Mouse (Mus musculus) yolk sac, embryonic 10.5 days (tissue): ENCODE measurements around the gene Tmprss11f.
"Not testable (repeated sequence)": the region's sequence is repeated elsewhere in the genome, so short reads cannot be mapped to it uniquely, and the experiment has no call there.

Source experiments
- DNase-seq: peaks from one replicate; pipeline ENCODE4 v3.0.0-alpha.2; 2017; ENCODE audit warnings: low spot score

Tmprss11f gene

DNA sequence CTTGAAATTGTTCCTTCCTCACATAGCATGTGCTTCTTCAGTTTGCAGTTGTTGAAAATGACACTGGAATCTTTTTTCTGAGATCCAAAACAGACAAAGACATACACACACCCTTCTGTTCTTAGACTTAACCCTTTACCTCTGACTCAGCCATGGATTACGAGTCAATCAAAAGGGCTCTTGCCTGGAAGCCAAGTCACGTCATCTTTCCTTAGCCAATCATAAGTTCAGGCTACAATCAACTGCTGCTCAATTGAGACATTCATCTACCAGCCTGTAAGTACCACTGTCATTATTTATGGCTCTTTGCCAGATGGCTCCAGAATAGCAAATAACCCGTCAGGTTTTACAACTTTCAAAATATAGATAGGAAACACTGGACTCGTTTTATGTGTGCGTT is at the start of gene Tmprss11f:
Gene Tmprss11f, minus strand, starts transcription at position 101 of the 400 bp plus-strand sequence.
- no peak for DNase-seq

DNA sequence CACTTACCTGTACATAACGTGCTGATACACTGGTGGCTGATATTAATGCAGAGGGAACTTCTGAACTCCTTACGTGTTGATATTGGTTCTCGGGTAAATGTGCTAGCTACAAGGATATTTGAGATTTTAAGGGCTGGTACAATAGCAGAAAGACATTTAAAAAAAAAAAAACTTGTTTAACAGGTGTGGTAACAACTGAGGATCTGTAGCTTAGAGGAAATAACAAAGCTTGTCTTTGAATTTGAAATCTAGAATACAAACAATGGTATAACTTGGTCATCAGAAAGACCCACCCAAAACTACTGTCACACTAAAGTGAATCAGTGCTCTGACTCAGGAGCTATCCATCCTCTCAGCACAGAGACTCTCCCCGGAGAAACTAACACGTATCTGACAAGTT is 44.0 kb upstream of the Tmprss11f start, which contains the start of gene Tmprss11b:
Gene Tmprss11b, minus strand, starts transcription at position 101 of the 400 bp plus-strand sequence.
- no peak for DNase-seq

DNA sequence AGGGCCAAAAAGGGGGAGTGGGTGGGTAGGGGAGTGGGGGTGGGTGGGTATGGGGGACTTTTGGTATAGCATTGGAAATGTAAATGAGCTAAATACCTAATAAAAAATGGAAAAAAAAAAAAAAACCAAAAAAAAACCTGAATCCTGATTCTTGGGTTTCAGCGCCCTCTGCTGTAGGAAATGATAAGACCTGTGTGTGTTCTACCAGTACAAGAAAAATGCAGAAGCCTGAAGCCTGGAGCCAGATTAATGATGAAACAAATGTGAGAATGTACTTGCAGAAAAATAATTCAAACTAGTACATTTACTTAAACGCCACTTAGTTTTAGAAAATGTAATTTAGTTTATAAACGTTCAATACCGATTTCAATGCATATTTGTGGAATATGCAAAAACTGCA is 17.0 kb upstream of the Tmprss11f start:
- DNase-seq: not testable (repeated sequence)

DNA sequence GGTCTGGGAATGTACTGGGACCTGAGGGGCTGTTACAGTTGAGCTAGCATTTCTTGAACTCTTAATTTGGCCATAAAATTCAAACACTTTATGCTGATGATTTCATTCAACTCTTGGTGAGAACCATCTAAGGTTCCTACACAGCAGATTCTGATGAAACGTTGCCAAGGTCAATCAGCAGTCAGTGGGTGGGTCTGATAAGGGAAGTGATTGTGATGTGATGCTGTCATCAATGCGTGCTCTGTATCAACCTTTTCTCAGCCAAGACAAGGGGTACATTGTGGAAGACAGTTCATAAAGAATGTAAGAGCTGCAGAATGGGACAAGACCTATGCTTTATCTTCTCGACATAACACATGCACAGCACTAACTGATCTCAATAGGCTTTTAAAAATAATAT is 8.6 kb upstream of the Tmprss11f start:
- DNase-seq: no peak

DNA sequence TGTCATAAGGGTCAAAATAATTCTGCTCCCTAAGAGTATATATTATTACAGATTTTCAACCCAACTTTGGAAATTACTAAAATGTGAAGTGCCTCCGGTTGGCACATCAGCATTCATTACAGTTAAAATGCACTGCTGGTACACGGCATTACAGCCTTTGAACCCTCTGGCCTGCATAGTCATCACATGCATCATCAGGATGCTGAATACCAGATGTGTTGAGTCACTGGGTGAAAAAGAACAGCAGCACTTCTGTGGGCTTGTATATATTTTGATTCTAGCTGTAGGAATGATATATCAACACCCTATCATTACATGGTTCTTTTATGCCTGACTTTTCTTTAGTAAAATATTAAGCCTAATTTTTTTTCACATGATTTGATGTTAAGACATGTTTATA is 1.5 kb downstream of the Tmprss11f start:
- DNase-seq: no peak

DNA sequence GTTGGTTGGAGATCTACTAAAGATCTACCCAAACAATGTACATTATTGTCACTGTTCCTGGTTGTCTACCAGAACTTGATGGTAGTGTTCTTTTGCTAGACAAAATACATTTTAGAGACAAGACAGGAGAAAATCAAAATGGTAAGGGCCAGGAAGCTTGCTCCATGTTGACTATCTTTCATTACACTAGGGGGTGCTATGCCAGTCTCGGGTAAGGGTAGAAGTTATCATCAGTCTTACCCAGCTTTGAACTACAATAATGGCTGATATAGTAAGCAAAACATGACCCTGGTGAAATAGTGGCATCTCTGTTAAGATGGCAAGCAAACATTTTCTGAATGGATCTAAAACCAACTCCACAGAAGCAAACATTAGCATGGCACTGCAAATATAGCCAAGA is 10.4 kb downstream of the Tmprss11f start:
- DNase-seq: no peak

DNA sequence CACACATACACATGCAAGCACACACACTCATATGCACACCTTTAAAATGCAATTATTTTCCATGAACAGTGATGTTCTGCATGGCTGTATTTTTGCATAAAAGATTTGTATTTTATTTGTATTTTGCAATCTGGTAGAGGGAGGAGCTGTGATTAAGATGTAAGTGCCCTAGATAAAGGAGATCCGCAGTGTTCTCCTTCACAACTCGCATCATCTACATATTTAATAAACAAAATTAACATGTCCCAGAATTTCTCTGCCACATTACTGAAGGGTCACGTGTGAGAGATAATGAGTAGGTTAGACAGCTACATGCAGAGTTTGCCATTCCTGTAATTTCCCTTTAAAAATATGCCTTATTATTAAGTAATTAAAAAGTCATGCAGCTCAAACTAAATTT is 46.3 kb downstream of the Tmprss11f start:
- no peak for DNase-seq

DNA sequence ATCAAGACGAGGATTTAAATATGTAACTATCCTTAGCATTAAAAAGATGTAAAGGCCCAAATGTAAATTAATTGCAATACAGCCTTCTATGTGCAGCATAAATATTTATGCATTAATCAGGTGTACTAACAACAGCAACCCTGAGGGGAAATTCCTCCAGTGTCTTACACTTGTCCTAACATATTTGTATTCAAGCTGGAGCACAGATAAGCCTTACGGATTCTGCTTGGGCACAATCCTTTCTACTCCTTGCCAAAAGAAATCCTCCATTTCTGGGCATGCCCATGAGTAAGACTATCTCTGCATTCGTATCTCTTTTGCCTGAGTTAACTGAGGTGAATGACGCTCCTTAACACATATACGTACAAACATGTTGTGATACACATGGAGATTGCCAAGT is 49.6 kb downstream of the Tmprss11f start:
- DNase-seq: no peak

DNA sequence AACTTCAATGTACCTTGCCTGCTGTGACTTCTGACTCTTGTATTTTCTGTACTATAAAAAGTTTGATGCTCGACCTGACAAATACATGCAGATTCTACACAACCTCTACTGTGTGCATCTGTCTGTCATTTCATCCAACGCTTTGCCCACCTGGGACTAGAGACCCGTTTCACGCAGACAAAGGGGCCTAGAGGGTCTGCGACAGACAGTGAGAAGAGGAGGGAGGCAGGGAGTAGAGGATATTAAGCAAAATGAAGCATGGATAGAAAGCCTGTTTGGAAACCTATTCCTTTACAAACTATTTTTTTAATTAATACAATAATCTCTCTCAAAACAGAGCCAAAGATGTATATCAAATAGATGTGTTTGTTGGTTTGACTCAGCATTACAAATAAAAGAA is 50.2 kb downstream of the Tmprss11f start:
- DNase-seq: no peak

DNA sequence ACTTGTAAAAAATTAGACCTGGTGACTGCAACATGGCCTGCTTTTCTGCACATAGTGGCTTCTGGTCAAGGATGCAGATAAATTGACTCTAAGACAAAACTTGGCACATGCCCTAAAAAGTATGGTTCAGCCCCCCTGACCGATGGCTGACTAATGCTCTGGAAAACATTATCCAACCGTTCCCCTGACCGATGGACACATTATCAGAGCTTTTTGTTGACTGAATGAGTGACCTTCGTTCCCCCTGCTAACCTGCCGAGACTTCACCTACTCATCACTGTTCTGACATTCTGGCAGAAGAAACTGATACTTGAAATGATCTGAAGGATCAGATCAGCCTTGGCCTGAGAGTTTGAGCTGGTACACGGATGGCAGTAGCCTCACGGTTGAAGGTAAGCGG is 53.5 kb downstream of the Tmprss11f start:
- peak; percentile 63 for DNase-seq

DNA sequence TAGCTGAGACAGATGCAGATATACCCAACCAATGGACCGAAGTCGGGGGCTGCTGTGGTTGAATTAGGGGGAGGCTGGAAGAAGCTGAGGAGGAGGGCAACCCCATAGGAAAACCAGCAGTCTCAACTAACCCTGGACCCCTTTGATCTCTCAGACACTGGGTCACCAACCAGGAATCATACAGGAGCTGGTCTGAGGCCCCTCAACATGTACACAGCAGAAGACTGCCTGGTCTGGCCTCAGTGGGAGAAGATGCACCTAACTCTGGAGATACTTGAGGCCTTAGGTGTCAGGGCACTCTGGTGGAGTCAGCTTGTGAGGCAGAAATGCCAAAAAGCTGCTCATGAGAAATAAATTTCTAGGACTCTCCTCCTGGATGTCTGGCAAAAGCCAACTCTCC is 85.5 kb downstream of the Tmprss11f start:
- no peak for DNase-seq

DNA sequence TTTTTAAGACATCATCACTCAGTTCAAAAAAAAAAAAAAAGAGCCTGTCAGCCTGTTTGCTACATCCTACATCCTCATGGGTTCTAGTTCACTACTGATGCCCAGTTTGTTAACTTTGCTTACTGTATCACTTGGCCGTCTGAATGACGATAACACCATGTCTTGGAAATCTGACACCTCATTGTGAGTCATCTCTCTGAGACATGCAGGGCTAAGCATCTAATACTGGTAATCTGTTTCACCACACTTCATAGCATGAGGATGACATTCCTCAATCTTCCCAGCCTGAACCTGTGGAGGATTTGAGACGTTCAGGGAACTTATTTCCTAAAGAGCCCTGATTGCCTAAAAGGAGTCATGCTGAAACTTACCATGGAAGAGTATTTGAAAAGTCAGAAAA is 91.6 kb downstream of the Tmprss11f start:
- no peak for DNase-seq

DNA sequence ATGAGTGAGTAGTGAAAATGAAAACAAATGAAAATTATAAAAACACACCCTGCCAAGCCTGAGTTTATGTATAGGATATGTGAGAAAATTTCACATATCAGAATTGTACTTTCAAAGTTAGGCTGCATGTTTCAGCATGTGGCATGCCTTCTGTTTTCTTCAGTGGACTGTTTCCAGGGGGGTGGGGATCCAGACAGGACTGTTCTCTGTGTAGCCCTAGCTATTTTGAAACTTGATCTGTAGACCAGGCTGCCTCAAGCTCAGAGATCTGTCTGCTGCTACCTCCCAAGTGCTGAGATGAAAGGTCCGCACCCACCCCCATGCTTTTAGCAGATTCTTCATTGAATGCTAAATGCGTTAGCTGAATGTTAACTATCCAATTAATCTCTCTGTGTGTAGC is 103.5 kb downstream of the Tmprss11f start:
- no peak for DNase-seq

DNA sequence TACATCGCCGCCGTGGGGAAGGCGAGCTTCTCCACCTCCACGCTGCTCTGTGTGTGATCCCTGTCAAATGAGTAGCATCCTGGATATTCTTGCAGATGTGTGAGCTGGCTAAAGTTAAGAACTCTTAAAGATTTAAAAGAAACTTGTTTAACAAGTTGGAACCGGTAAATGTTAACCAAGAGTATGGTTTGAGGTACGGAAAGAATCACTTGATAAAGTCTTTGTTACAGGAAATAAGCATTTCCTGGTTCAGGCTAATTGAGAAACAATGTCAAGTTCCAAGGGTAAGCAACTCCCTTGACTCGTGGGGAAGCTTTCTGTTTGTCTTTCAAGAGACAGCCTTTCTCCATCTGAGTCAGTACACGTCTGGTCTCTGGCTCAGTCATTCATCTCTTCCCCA is 113.7 kb downstream of the Tmprss11f start, which contains the start of gene Tmprss11g:
Gene Tmprss11g, minus strand, starts transcription at position 101 of the 400 bp plus-strand sequence.
- no peak for DNase-seq

DNA sequence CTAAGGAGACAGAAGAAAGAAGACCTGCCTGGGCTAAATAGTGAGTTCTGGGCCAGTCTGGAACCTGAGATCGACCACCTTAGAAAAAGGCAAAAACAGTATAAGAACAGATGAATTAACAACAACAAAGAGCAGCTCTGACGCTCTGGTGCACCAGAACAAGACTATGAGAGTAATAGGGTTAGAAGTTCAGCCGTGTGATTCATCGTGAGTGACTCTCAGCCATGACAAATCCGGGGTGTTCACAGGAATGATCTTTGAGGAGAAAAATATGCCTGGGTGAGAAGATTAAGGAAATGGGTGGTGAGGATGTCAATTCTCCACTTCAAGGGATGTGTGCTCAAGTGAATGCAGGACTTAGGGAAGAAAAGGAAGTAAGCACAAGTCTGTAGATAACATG is 120.7 kb downstream of the Tmprss11f start:
- no peak for DNase-seq

DNA sequence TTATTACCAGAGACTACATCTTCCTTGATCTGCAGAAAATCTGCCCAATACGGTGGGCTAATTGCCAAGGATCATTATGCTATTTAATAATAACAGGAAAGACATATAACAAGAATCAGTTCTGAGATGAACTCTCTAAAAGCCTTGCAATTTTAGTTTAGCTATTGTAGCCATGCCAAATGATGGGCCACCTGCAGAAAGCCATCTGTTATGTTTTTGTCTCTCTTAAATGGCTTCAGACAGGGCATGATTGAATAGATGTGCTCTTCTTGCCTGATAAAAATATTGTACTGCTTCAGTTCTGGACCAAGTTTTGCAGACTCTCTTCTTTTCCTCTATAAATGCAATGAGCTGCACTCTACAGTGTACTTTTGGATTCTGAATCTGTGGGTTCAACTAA is 138.8 kb downstream of the Tmprss11f start:
- DNase-seq: no peak

DNA sequence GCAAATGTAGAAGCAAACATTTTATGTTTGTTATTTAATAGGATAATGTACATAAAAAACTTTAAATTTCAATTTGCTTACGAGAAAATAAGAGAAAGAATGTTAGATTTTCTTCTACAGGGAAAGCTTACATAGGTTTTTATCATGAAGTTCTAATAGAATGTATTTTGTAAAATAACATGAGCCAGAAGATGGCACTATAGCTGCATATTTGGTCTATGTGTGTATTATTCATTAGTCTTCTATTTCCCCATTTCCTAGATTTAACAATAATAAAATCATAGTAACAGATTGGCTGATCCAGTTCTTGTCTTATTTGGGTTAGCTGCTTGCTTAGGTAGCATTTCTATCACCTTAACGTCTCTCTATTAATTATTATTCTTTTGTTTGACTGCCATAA is 149.7 kb downstream of the Tmprss11f start:
- DNase-seq: no peak

DNA sequence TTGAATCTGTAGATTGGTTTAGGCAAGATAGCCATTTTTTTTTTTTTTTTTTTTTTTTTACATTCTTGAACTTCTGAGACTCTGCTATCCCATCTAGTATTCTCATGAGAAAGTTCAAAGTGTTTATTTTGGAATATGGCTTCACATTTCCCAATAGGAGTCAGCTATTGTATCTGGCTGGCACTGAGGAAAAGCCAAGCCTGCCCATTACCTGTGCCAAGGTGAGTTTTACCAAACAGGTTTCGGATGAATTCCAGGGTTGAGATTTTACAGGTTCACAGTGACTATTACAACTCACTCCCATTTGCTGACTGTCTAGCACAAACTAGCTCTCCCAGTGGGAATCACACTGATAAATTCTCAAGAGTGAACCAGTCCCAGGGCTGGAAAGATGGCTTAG is 150.2 kb downstream of the Tmprss11f start:
- no peak for DNase-seq

DNA sequence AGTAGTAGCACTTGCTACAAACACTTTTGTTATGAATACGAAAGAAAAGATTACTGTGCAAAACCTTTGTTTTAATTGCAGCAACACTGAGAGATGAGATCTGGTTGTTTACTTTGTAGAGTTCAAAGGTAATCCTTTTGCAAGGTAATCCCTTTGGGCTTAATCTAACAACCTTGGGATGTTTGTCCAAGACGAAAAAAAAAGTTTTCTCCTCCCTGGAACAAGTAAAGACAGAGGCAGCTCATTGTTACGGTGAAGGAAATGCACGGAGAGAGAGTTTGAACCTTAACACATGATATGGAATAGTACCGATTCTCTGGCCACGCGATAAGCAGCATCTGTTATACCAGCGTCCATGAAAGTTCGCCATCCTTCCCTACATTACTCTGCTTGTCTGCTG is 158.4 kb downstream of the Tmprss11f start:
- DNase-seq: peak; percentile 36
